Mouse (Mus musculus): ENCODE results near the gene Gm9117.
"Not testable (repeated sequence)": the region's sequence is repeated elsewhere in the genome, so short reads cannot be mapped to it uniquely, and the experiment has no call there.

The Gm9117 gene

DNA sequence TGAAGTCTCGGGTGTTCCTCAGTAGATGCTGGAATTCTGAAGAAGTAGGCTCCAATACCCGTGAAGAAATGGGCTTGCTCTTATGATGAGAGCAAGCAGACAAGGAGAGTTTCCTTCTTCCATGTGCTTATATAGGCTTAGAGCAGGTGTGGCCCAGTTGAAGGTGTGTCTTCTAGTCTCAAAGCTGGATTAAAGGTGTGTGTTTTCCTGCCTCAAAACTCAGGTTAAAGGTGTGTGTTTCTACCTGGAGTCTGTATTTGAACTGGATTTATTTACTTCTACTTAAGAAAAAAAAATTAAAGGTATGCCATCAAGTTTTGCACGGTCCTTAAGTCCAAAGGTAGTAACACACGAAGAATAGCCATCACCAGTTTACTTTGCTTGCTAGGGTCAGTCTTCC, at the start of gene Gm9117:
Gene Gm9117 (minus strand): TSS at position 101 of the 400 bp plus-strand sequence.
- DNase-seq (ENCODE audit: low spot score): not testable (repeated sequence)

DNA sequence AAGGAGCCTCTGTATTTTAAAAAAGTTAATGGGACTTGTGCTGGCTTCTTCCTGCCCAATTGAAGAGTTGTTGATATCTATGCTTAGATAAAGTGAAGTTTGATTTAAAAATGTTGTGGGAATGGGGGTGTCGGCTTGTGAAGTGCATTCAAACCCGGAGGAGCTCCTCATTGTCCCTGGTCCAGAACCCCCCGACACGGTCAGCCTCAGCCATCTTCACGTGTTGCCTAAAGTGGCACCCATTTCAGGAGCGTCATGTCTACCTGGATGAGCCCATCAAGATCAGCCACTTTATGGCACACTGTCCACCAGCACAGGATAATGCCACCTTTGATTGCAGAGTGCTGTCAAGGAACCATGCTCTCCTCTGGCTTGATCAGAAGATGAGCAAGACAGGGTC, 25.6 kb upstream of the Gm9117 start:
- DNase-seq (ENCODE audit: low spot score): not testable (repeated sequence)

DNA sequence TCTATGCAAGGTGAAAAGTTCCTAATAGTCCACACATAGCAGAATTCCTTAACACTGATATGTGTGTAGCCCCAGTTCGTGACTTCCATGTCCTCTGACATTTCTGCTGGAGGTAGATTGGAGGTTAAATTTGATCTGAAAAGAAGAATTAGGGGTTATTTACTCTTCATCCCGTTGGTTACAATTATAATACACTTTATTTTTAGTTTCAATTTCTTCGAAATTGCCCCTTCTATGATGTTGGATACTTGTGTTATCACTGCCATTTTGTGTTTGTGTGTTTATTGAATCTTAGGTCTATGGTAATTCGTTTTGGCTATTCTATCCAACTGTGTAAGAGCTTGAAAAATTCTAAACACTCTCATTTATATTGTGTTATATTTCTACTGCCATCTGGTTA, 17.9 kb upstream of the Gm9117 start, which contains the start of gene Tdpoz5:
Gene Tdpoz5 (minus strand): TSS at position 101 of the 400 bp plus-strand sequence.
- not testable (repeated sequence) for DNase-seq (ENCODE audit: low spot score)

DNA sequence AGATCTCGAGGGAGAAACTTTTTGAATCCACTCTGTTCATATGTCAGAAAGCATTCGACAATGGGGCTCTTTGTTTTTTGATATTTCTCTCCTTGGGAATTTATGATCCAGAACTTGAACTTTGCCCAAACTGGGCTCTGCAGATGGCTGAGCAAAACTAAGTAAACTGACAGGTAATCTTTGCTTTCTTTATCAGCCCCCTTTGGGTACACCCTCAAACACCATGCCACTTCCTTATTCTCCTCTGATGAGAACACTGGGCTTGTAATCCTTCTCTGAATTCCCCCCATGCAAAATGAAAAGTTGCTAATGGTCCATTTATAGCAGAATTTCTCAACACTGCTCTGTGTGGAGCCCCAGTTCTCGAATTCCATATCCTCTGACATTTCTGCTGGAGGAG, 5.0 kb downstream of the Gm9117 start:
- DNase-seq (ENCODE audit: low spot score): not testable (repeated sequence)
